Mouse (Mus musculus) Muller cell, postnatal 12 days (primary cell): ENCODE measurements around the gene Itga8.

Experiments
- DNase-seq: peaks from one replicate; pipeline ENCODE4 v3.0.0-alpha.2; 2015; ENCODE audit errors: inconsistent ontology term

Itga8 gene

GRCm38 (mm10) chr2:12301431-12302170 is at the start of gene Itga8:
Itga8 (minus strand) TSS chr2:12301922.
- DNase-seq: peak; percentile 73

- DNase-seq: no peak
Observed at GRCm38 (mm10) chr2:12348914-12349313, 47.2 kb upstream of the Itga8 start.

- no peak for DNase-seq
Observed at GRCm38 (mm10) chr2:12331962-12332361, 30.2 kb upstream of the Itga8 start.

GRCm38 (mm10) chr2:12329620-12330019 is 27.9 kb upstream of the Itga8 start:
- DNase-seq: no peak

GRCm38 (mm10) chr2:12329068-12329407 is 27.3 kb upstream of the Itga8 start:
- DNase-seq: no peak

- DNase-seq: no peak
Observed at GRCm38 (mm10) chr2:12328355-12329067, 26.8 kb upstream of the Itga8 start.

- no peak for DNase-seq
Observed at GRCm38 (mm10) chr2:12327691-12328354, 26.1 kb upstream of the Itga8 start.

- DNase-seq: no peak
Observed at GRCm38 (mm10) chr2:12327216-12327615, 25.5 kb upstream of the Itga8 start.

- no peak for DNase-seq
Observed at GRCm38 (mm10) chr2:12325868-12326267, 24.1 kb upstream of the Itga8 start.

- peak; percentile 83 for DNase-seq
Observed at GRCm38 (mm10) chr2:12325417-12325816, 23.7 kb upstream of the Itga8 start.

GRCm38 (mm10) chr2:12320914-12321313 is 19.2 kb upstream of the Itga8 start:
- DNase-seq: peak; percentile 45

- no peak for DNase-seq
Observed at GRCm38 (mm10) chr2:12318715-12319114, 17.0 kb upstream of the Itga8 start.

GRCm38 (mm10) chr2:12318036-12318435 is 16.3 kb upstream of the Itga8 start:
- DNase-seq: no peak

GRCm38 (mm10) chr2:12317343-12317742 is 15.6 kb upstream of the Itga8 start:
- DNase-seq: no peak

- DNase-seq: peak; percentile 40
Observed at GRCm38 (mm10) chr2:12316361-12316760, 14.6 kb upstream of the Itga8 start.

GRCm38 (mm10) chr2:12314028-12314427 is 12.3 kb upstream of the Itga8 start:
- DNase-seq: no peak

- no peak for DNase-seq
Observed at GRCm38 (mm10) chr2:12308466-12308865, 6.7 kb upstream of the Itga8 start.

- DNase-seq: no peak
Observed at GRCm38 (mm10) chr2:12307311-12307710, 5.6 kb upstream of the Itga8 start.

- no peak for DNase-seq
Observed at GRCm38 (mm10) chr2:12305064-12305650, 3.4 kb upstream of the Itga8 start.

GRCm38 (mm10) chr2:12300449-12301228 is 1.1 kb downstream of the Itga8 start:
- DNase-seq: no peak

- DNase-seq: no peak
Observed at GRCm38 (mm10) chr2:12297287-12297686, 4.4 kb downstream of the Itga8 start.

GRCm38 (mm10) chr2:12295150-12295549 is 6.6 kb downstream of the Itga8 start:
- DNase-seq: no peak
